Mouse (Mus musculus) urinary bladder, postnatal 4 days (tissue): ENCODE measurements around the gene Pdlim7.

ENCODE experiments used
- DNase-seq, 2 experiments: peaks; one replicate each; pipeline ENCODE4 v3.0.0; 2021 to 2022; ENCODE audit warnings: low spot score in 2 of 2

Gene Pdlim7

DNA sequence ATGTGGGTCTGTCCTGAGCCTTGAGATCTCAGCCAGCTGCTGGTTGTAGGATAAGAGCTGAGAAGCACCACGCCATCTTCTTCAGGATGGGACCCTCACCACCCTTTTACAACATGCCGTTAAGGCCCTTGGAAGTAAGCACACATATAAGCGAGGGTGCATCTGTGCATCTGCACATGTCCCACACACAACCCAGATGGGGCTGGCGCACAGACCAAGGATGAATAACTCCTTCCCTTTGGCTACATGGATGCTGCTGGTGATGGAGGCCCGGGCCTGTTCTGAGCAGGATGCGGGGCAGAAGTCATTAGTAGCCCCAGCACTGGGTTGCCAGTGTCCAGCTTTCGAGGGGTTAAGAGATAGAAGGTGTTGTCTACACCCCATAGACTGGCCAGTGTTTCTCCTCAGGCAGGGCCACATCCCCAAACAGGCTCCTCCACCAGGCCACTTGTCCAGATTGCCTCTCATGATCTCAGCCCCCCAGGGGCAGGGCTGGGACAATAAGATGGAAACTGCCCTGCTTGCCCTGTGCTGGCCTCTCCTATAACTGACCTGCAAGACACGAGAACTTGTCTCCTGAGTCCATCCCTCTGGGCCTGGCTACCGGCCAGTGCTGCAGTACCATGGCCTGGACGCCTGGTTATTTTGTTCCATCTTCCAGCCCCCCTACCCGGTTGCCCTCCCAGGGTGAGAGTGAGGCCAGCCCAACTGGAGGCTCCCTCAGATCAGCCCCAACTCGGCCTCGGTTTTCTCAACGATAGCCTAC lies 27.3 kb downstream of the Pdlim7 start:
- no peak for DNase-seq

DNA sequence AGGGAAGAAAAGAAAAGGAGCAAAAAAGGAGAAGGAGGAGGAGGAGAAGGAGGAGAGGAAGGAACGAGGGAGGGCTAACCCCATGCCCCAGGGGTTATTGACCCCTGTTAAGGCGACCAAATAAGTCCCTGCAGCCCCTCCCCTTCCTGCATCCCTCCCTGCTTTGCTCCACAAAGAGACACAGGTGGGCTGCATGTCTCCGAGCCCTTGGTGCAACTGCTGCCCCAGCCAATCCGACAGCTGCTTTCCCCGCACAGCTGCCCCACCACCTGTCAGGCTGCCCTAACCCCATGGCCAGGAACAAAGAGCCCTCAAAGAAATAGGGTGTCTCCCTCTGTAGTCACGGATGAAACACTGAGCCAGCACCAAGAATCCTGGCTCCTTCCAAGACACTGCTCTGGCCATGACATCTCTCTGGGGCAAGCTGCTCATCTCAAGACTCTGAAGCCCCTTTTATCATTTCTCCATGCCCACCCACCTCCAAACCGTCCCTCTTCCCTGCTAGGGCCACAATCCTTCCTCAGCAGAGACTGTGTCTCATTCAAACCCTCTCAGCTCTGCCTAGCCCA lies 28.9 kb downstream of the Pdlim7 start:
- no peak for DNase-seq

DNA sequence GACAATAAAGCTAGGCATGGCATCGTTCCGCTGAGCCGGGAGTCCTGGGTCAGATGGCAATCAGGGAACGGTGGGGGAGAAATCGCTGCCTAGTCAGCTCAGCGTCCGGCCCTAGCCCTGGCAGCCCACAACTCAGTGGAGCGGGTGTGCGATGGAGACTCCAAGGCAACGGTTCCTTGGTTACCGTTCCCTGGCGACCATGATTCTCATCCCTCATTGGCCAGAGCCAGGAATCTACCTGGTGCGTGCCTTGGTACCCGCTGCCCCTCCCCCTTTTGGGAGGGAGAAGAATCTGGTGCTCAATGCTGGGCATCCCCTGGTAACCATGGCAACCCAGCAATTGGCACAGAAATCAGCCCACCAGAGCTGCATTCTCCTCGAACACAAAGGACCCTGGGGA lies 29.9 kb downstream of the Pdlim7 start:
- no peak for DNase-seq

DNA sequence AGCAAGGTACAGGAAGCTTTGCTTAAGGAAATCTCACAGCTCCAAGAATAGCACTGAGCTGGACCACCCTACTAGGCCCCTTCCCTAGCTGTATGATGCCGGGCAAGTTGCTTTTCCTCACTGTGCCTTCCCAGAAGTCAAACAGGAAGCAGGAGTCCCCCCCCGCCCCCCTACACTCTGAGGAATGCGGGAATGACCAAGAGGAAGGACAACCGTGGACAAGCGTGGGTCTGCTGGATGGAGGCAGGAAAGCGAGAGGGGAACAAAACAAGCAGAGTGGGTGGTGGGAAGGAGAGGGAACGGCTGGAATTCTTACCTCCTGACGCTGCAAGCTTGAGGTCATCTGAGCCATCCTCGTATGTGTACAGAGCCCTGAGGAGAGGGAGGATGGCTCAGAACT lies 30.4 kb downstream of the Pdlim7 start:
- no peak for DNase-seq

DNA sequence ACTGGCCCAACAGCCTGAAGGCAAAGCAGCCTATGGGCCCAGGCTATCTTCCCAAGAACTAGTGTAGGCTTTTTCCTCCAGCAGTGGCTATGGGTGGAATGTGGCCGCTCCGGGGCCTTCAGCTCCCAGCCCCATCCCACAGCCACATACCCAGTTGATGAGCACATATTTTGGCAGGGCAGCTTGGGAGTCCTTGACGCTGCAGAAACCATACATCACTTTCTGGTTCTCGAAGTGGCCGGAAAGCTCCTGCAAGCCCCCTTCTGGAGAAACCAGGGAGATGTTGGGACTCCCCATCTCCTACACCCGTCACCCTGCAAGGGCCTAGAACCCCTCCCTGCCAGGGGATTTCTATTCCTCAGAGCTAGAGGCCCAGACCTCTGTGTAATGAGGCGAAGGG lies 30.9 kb downstream of the Pdlim7 start:
- peak in 1 of 2 experiments; percentile 56 for DNase-seq

DNA sequence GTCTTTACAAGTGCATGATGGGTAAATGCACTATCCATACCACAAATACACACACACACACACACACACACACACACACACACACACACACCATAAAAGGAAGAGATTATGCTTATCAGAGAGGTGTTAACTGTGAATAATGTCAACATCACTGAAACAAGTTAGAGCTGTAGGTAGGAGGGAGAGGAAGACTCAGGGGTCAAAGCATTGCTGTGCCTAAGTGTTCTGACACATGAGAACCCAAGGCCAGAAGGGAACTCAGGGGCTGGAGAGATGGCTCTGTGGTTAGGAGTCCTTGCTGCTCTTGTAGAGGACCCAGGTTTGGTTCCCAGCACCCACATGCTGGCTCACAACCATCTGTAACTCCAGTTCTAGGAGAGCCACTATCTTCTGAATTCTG lies 33.5 kb downstream of the Pdlim7 start:
- DNase-seq = no peak

DNA sequence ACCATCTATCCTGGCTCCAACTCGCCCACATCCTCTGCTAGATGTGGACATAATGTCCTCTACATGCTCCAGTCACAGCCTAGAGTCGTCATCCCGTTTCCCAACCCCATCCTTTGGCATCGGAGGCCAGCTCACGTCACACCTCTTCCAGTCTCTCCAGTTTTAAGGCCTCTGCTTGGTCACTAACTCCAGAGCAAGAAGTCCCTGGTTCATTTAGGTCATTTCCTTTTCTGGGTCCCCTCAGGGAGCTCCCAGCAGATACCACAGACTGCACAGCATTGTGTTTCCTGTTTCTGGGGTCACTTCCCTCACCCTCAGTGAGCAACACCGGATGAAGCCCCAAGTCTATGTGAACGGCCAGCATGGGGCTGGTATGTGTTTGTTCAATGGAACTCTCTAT lies 34.5 kb downstream of the Pdlim7 start:
- DNase-seq = no peak

DNA sequence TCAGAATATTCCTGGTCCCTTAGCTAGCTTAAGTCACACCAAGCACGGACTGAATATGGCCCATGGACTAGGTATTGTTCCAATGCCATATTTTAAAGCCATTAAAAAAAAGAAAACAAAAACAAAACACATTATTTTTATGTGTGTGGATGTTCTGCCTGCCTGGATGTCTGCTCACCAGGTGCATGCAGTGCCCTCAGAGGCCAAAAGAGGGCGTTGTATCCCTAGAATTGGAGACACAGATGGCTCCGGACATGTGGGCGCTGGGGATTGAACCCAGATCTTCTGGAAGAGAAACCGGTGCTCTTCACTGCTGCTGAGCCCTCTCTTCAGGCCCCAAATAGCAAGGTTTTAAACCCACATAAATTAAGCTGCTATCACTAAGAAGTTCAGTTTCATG lies 35.4 kb downstream of the Pdlim7 start:
- no peak for DNase-seq

DNA sequence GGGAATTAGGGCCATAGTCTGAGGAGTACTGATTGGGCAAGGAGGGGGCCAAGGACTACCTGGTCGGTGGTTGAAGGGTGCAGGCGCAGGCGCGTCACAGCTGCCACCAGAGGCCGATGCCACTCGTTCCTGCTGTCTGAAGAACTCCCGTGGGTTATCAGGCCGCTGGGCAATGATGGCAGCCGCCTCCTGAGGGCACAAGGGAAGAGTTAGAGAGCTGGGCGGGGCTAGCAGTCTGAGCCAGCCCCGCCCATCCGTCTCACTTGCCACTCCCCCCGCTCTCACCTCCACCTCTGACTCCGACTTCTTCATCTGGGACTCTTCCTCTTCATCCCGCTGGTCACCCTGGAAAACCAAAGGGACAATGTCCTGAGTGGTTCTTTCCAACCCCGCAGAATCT lies 36.0 kb downstream of the Pdlim7 start:
- no peak for DNase-seq

DNA sequence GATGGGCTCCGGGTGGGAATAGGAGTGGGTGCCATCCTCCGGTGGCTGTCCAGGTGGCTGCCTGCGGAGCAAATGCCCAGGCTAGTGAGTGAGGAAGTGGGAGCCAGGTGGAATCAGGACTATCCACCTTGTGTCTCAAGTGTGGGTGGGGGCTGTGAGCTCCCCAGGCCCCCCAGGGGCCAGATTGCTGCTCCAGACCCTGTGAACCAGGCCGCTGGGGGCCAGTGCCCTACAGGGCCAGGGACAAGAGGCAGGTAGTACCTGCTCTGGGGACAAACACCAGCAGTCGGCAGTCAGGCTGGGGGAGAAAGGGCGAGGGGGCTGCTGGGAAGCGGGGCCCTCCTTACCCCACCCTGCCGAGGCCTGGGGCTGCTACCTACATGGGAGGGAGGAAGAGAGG lies 37.2 kb downstream of the Pdlim7 start:
- DNase-seq = no peak

DNA sequence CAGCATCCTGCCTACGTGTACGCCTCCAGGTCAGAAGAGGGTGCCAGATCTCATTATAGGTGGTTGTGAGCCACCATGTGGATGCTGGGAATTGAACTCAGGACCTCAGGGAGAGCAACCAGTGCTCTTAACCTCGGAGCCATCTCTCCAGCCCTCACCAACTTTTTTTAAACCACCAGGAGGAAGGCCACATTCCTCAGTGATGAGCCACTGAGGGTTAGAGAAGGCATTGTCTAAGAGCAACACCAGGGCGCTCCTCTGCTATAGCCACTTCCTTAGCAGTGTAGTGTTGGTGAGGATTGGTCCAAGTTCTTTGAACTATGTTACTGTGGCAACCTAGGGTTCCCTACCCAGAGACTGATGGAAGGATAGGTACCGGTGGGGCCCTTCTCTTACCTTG lies 37.7 kb downstream of the Pdlim7 start:
- DNase-seq = no peak

DNA sequence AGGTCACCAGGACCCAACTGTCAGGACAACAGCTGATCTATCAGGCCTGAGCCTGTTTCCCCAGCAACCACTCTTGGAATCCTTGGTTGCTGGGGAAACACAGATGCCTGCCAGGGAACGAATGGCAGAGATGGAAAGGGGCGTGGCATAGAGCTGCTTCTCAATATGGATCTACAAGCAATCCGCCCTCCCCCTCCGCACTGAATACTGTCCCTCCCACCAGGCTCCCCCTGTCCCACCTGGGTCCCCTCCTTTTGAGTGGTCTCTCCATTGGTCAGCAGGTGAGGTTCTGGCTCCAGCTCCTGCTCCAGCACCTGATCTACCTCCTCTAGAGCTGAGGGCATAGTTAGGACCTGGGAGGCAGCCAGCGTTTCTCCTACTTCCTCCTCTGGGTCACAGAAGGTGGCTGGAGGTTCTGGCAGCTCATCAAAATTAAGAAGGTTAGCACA lies 38.8 kb downstream of the Pdlim7 start:
- no peak for DNase-seq

DNA sequence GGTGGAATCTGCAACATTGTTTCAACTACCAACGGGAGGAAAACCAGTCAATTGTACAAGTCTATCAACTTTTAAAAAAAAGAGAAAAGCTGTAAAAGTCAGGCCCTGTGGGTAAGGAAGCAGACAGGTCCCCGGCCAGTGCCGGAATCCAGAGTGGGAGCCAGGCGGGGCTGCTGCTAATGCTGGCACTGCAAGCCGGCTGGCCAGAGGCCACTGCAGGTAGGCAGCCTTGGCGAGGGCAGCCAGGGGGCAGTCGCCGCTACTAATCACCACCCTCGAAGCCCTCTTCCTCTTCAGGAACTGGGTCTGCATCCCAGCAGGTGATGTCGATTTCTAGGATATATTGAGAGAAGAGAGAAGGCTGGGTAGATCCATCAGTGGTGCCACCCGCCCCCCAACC lies 39.5 kb downstream of the Pdlim7 start:
- no peak for DNase-seq

DNA sequence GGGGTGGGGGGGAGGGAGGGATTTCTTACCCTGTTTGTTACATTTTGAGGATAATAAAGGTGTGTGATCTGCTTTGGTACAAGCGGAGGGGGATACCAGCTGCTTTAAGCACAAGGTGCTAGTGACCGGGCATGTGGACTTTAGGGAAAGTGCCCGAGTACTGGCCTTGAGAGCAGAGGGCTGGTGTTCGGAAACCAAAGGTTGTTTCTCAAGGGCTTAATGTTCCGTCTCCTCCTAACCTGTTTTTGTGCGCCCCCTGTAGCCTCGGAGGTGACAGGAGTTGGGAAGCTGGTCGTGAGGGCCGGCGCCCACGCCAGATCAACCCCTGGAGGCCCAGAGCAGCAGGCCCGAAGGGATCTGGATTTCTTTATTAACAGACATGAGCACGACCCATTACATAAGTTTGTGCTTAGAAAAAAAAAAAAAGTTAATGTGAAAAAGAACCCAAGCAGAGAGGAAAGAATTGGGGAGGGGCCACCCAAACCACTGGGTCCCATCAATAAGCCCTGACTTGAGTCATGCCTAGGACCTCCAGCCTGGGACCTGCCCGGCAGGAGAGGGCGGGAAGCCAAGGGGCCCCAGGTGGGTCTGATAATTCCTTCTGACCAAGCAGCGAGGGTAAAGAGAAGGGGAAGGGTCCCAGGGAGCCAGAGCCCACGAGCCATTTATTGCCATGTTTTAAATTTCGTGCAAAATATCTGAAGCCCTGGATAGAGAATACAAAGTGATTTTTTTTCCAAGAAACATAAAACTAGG lies 40.2 kb downstream of the Pdlim7 start:
- no peak for DNase-seq

DNA sequence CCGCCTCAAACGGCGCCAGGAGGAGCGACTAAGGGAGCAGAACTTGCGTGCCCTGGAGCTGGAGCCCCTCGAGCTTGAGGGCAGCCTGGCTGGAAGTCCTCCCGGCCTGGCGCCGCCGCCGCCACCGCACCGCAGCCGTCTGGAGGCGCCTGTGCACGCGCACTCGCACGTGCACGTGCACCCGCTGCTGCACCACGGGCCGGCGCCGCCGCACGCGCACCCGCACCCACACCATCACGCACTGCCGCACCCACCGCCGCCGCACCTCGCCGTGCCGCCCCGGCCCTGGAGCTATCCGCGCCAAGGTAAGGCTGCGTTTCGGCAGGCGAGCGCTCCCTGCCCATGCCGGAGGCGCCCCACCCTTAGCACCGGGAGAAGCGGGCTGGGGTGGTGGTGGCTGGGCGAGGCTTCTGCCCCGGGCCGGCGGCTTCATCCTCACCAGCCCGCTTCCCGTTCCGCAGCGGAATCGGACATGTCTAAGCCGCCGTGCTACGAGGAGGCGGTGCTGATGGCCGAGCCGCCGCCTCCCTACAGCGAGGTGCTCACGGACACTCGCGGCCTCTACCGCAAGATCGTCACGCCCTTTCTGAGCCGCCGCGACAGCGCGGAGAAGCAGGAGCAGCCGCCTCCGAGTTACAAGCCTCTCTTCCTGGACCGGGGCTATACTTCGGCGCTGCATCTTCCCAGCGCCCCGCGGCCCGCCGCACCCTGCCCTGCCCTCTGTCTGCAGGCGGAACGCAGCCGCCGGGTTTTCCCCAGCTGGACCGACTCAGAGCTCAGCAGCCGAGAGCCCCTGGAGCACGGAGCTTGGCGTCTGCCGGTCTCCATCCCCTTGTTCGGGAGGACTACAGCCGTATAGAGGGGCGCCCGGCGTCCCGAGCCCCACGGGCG lies 41.1 kb downstream of the Pdlim7 start:
- DNase-seq = peak in 1 of 2 experiments; percentile 51

DNA sequence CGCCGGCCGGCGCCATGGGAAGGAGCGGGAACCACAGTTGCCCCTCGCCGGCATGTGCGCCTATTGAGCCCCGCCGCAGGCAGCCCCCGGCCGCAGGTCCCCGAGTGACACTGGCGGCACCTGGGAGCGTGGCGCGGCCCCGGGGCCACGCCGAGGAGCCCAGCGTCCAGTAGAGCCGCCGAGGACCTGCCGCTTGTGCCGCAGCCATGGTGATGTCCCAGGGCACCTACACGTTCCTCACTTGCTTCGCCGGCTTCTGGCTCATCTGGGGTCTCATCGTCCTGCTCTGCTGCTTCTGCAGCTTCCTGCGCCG lies 41.7 kb downstream of the Pdlim7 start:
- no peak for DNase-seq

DNA sequence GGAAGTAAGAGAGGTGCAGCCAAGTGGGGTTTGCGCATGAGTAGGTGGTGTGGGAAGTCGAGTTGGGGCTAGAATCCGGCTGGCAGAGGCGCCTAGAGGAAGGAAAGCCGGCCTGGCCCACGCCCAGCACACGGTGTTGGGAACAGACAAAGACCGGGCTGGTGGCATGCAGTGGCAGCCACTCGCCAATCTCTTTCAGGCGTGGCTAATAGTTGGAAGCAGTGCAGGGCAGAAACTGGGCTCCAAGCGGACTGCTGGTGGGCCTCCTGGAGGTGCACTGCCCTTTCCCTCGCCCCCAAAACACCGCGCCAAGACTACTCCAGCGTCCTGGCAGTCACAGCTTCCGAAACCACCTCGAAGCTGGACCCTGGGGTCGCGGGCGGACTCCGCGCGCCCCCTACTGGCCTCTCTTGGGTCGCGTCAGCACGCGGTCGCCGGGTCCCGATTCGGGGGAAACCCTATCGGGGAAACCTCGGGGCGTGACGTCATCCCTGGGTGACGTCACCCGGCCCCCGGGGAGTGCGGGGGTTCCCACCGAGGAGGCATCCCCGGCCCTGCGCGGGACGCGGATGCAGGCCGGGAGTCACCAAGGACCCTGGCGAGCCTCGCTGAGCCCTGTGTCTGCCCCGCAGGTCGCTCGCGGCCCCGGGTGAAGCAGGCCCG lies 42.2 kb downstream of the Pdlim7 start:
- DNase-seq = peak; percentile 79 to 89

DNA sequence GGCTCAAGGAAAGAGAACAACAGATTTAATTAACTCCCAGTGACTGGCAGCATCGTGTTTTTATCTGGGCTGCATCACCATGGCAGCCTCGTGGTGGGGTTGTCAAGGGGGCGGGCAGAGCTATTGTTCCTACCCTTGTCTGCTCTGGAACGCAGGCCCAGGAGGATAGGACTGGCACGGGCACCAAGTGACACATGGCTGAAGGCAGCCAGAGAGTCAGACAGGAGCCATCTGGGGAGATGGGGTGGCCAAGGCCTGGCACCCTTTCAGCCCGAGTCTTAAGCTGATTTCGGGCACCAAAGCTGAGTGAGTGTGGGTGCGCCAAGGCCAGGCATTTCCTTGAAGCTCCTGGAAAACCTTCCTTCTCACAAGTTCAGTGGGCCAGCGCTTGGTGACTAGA lies 43.1 kb downstream of the Pdlim7 start:
- no peak for DNase-seq

DNA sequence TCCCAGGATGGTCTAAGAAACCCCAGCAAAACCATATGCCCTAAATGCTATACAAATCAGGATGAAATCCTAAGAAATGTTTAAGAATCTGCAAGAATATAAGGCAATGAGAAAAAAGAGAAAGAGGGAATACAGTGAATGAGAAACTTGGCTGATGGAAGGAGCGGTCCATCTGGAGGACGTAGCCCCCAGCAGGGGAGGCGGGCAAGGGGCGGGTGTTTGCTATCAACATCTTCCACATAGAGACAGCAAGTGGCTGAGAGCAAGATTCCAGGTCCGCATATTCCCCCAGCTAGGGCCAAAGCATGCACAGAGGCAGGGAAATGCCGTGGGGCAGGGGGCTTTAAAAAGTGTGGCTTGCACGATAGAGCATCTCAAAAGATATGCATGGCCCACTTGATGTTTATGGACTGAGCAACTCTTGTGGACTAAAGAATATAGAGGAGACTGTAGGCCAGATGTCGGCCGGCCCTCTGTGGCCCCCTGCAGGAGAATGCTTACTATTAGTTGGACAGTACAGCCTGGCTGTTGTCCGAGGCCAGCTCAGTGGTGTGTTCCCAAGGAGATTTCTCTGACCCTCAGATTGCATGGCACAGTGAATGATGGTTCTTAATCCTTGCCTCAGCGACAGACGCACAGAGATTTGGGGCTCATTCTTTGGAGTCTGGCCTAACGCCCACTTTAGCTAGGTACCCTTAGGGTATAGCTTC lies 44.5 kb downstream of the Pdlim7 start:
- no peak for DNase-seq

DNA sequence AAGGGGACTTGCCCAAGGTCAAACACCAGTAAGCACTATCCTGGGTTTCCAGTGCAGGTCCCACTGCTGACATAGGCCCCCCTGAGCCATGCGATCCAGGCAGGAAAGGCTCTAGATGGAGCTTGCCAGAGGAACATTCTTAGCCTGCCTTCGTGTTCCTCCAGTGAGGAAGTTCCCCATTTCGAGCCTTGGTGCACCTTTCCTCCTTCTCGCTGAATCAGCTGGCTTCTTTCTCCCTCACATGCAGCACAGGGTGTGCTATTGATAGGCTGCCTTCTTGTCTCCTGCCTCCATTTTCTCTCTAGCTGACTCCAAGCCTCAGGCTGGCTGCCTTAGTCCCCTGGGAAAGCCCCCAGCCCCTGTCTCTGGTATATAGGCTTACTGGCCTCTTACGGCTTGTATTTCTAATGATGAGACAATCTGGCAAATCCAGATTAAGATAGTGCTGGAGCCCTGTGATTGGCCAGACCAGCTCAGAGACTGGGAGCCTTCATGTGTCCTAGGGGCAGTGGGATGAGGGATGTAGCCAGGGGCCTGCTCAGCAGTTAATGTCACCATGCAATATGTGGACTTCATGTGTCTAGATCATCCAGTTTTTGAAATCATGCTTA lies 47.5 kb downstream of the Pdlim7 start:
- DNase-seq = no peak

DNA sequence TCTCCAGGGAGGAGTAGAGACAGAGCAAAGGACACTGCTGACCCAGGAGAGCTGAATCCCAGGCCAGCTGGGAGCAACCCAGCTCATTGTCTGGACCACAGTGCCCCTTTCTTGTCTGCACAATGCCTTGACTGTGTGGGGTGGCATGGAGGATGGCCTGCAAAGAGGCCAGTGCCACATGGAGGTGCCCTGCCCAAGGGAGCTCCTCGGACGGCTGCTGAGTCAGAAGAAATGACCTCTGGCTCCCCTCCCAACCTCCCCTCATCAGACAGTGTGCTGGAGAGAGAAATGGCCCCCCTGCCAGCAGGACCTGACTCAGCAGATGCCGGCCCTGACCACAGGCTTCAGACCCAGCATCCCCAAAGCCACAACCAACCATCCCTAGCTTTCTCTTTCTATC lies 48.3 kb downstream of the Pdlim7 start:
- DNase-seq = no peak
